Mouse (Mus musculus) G1E (cell line): ENCODE measurements at regions not wholly inside any gene's neighbourhood (a gene's known extent, or its start where the extent isn't known, plus 50 kb on each side); places are given as distances from the start of the nearest gene placed in this dataset.

Source experiments
- ATAC-seq: 2 replicates; pipeline ENCODE4 v1.8.0; 2016; ENCODE audit warnings: mild to moderate bottlenecking; ENCODE audit not compliant: insufficient number of reproducible peaks, poor library complexity, low FRiP score, severe bottlenecking; ENCODE audit errors: extremely low read depth
- DNase-seq: peaks from one replicate; pipeline ENCODE4 v3.0.0; 2012; ENCODE audit warnings: low spot score
- H3K27me3 ChIP-seq: 2 replicates; pipeline ENCODE4 v1.6.1; 2012; ENCODE audit warnings: mild to moderate bottlenecking, low read length, inconsistent platforms; ENCODE audit not compliant: insufficient read depth
- H3K36me3 ChIP-seq: replicated peaks from 2 replicates; pipeline ENCODE3; 2012; ENCODE audit warnings: mild to moderate bottlenecking, inconsistent platforms
- H3K4me1 ChIP-seq: 2 replicates; pipeline ENCODE4 v1.6.1; 2012; ENCODE audit warnings: low read depth, low read length, inconsistent platforms, mixed read lengths; ENCODE audit not compliant: insufficient read depth
- H3K4me3 ChIP-seq: 2 replicates; pipeline ENCODE4 v1.5.1; 2012; ENCODE audit warnings: low read depth, mild to moderate bottlenecking, inconsistent platforms, low read length, moderate library complexity, mixed read lengths
- H3K9me3 ChIP-seq: replicated peaks from 2 replicates; pipeline ENCODE4 v1.6.1; 2012; ENCODE audit warnings: inconsistent platforms
- CTCF ChIP-seq: IDR thresholded peaks from 2 replicates; pipeline ENCODE4 v1.5.1; 2012; ENCODE audit warnings: low read depth, low read length, inconsistent platforms, mixed read lengths
- GATA1 ChIP-seq: IDR thresholded peaks from 2 replicates; pipeline ENCODE4 v1.6.1; 2012; ENCODE audit warnings: borderline replicate concordance, low read length, inconsistent platforms, mixed read lengths
- GATA2 ChIP-seq: IDR thresholded peaks from 2 replicates; pipeline ENCODE4 v1.6.1; 2012; ENCODE audit warnings: low read depth, low read length, inconsistent platforms, borderline replicate concordance
- POLR2AphosphoS5 ChIP-seq: IDR thresholded peaks from 2 replicates; pipeline ENCODE4 v1.6.1; 2012; ENCODE audit warnings: low read depth, low read length, inconsistent platforms; ENCODE audit not compliant: insufficient replicate concordance
- TAL1 ChIP-seq: conservative IDR thresholded peaks from 2 replicates; pipeline ENCODE4 v1.6.1; 2012; ENCODE audit warnings: low read depth, low read length, inconsistent platforms, mixed read lengths

DNA sequence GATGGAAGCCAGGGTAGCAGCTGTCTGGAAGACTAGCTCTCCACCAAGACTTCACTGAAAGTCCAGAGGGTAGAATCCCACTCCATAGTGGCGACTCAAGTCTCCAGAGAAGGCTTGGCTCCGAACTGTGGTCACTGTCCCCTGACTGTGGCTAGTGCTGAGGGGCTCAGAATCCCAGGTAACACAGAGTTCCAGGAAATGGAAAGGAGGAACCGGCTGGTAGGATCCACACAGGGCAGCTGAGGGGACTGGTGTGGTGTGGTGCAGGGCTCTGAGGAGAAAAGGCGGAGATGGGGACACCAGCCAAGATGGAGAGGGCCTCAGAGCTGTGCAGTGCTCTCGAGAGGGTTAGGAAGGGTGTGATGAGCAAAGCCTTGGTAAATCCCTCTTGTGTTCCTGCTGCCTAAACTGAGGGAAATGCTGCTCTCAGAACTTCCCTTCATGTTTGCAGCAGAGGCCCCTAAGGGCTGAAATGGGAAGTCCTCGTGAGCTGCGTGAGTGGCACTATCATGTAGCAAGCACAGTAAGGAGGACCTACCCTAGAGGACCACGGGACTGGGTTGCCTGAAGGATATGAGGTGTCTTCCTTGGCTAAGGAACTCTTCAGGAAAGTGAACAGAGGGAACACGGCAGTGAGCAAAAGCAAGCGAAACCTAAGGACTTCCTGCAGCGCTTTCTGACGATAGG is 946.2 kb downstream of the 4930447A16Rik start:
- Histone ChIP-seq H3K4me1 (no peaks in the 10 kb centered on the region), H3K9me3 (no peaks in the 10 kb centered on the region), H3K27me3 (peaks cover 18% of the 10 kb centered on the region), H3K36me3 (no peaks in the 10 kb centered on the region), H3K4me3 (no peak overlapping the region)
- TF ChIP-seq POLR2AphosphoS5 (no peak), GATA2 (no peak), TAL1 (no peak), CTCF (no peak), GATA1 (no peak)
- no peak for DNase-seq
- no peak for ATAC-seq

DNA sequence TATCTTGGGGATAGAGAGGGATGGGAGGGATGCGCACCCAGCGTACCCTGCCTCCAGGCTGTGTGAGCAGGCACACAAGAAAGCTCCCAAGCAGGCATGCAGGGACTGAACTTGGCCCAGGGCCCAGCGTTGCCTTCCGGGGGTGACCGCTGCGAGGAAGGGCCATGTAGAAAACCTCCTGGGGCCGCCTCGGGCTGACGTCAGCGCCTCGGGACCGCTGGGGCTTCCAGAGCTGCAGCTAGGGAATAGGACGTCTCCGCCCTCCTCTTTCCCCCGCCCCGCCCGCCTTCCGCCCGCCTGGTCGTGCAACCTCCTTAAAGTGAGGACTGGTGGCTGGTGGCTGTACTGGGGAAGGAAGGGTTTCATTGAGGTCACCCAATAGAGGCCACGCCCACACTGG is 948.4 kb downstream of the 4930447A16Rik start:
- Histone ChIP-seq H3K9me3 (no peaks in the 10 kb centered on the region), H3K27me3 (peaks cover 21% of the 10 kb centered on the region), H3K36me3 (no peaks in the 10 kb centered on the region), H3K4me3 (no peak overlapping the region), H3K4me1 (no peaks in the 10 kb centered on the region)
- no peak for DNase-seq
- TF ChIP-seq GATA2 (no peak), TAL1 (no peak), POLR2AphosphoS5 (no peak), CTCF (no peak), GATA1 (no peak)
- no peak for ATAC-seq

DNA sequence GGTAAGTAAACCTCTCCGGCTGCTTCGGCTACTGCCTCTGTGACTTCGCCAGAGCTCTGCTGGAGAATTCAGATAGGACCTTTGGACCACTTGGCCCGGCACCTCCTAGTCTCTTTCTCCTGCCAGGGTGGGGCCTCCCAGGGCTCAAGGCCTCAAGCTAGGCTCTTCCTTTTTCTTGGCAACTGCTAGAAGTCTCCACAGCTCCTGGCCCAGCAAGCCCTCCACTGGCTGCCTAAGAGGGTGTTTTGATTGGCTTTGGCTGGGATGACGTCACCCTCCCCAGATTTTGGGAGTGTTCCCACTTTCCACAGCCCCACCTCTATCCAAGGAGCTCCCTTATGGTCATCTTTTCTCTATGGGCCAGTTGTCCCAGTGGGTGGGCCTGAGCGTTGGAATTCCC is 949.4 kb downstream of the 4930447A16Rik start:
- Histone ChIP-seq H3K4me3 (no peak overlapping the region), H3K4me1 (no peaks in the 10 kb centered on the region), H3K36me3 (no peaks in the 10 kb centered on the region), H3K27me3 (peaks cover 21% of the 10 kb centered on the region), H3K9me3 (no peaks in the 10 kb centered on the region)
- TF ChIP-seq POLR2AphosphoS5 (no peak), TAL1 (no peak), CTCF (no peak), GATA1 (no peak), GATA2 (no peak)
- DNase-seq = no peak
- no peak for ATAC-seq

DNA sequence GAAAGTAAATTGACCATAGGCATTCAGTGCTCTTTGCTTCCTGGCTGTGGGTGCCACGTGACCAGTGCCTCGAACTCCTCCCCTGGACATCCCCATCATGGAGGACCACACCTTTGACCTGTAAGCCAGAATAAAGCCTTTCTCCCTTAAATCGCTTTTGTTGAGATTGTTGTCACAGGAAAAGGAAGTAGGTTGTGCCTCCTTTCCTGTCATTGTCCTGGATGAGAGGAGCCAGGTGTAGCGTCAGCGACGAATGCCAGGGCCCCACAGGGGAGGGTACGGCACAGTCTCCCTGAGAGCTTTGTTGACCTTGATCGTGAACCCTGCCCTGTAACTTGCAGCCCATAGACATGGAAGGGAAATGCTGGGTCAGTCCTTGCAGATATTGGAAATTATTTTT is 952.8 kb downstream of the 4930447A16Rik start:
- DNase-seq (no peak), ATAC-seq (no peak)
- H3K4me3 ChIP-seq = no peak overlapping the region
- H3K27me3 ChIP-seq = peaks cover 16% of the 10 kb centered on the region
- H3K4me1 ChIP-seq = 0 out of 2 replicates have a peak, but pooled peaks cover 5% of the 10 kb centered on the region
- no peaks in the 10 kb centered on the region for H3K36me3 ChIP-seq
- no peaks in the 10 kb centered on the region for H3K9me3 ChIP-seq
- TF ChIP-seq GATA1 = no peak
- TF ChIP-seq TAL1 = no peak
- TF ChIP-seq GATA2 = no peak
- TF ChIP-seq POLR2AphosphoS5 = no peak
- TF ChIP-seq CTCF = no peak

DNA sequence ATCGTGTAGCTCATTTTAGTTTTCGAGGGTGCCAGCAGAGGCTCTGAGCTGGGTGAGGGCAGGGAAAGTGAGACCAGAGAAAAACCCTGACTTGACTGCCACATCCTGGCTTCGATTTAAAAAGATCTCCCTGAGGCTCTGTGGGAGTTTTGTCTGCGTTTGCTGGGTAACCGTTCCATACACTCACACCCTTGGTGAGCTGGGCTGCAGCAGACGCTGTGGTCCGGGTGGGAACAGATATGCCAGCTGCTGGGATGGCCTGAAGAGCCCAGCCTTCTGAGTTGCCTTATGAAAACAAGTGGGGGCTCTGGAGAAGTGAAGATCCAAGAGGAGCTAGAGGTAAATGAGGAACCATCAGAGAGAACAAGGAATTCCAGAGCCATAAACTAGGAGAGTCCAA is 962.3 kb downstream of the 4930447A16Rik start:
- H3K4me3 ChIP-seq = no peak overlapping the region
- no peaks in the 10 kb centered on the region for H3K9me3 ChIP-seq
- H3K27me3 ChIP-seq = peaks cover 25% of the 10 kb centered on the region
- ATAC-seq (no peak), DNase-seq (no peak)
- peaks cover 24% of the 10 kb centered on the region for H3K4me1 ChIP-seq
- no peak for TF ChIP-seq POLR2AphosphoS5
- no peak for TF ChIP-seq CTCF
- no peak for TF ChIP-seq GATA2
- no peaks in the 10 kb centered on the region for H3K36me3 ChIP-seq

DNA sequence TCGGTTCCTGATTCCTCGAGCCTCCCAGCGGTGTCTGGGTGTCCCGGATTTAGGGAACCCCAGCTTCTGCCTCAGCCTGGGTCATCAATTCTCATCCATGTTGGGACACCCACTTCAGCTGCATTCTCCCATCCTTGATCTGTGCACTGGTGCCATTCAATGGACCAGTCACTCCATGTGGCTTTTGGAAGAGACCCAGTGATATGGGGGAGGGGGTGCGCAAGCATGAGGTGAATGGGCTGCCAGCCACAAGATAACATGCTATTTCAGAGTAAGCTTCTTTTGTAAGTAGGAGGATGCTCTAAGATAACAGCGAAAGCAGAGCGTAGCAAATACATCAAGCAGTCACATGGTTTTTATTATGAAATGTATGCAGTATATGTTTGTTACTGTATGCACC is 963.1 kb downstream of the 4930447A16Rik start:
- no peaks in the 10 kb centered on the region for H3K9me3 ChIP-seq
- H3K4me3 ChIP-seq = no peak overlapping the region
- peaks cover 31% of the 10 kb centered on the region for H3K27me3 ChIP-seq
- DNase-seq (no peak), ATAC-seq (no peak)
- TF ChIP-seq CTCF (no peak), TAL1 (no peak), GATA2 (no peak), POLR2AphosphoS5 (no peak), GATA1 (no peak)
- H3K4me1 ChIP-seq = peaks cover 23% of the 10 kb centered on the region
- no peaks in the 10 kb centered on the region for H3K36me3 ChIP-seq
